Mouse (Mus musculus): ENCODE measurements around the gene Twf1. TPM values are rescaled to one million over a fixed set of nuclear protein-coding genes. Genes with fewer than 3 reads are reported as not detected.

The Twf1 gene
- polyA plus RNA-seq, 1 experiment from 2014 or later: 115 TPM

DNA sequence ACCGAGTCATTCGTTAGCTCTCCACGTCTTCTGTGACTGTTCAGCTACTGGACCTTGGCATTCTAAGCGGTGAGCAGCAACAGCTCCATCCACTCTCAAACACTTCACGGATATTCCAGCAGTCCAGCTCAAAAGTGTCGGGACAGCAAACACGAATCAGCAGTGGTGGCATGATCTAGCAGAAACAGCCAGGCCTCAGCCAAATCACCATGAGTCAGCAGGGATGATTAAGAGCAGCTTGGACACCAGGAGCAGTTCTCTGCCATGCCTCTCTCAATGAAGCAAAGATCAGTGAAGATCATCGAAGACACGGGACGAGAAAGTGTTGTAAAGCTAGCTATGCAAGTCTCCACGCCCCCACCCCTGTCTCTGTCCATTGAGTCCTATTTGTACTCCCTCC lies 26.3 kb upstream of the Twf1 start:
- 94% methylated on average over 11 of the region's 11 CpGs for WGBS
- Histone ChIP-seq H3K9me3 (ENCODE audit: control insufficient read depth, low read length) (no peaks in the 10 kb centered on the region), H3K27me3 (ENCODE audit: control insufficient read depth, insufficient read depth, low read length) (no peaks in the 10 kb centered on the region), H3K27ac (ENCODE audit: low read depth, low read length) (no peak overlapping the region), H3K9ac (ENCODE audit: low read depth, low read length) (no peak overlapping the region), H3K4me3 (ENCODE audit: low read depth, low read length) (no peak overlapping the region), H3K36me3 (ENCODE audit: control insufficient read depth, insufficient read depth, low read length) (no peaks in the 10 kb centered on the region), H3K4me1 (replicated peaks; ENCODE audit: control insufficient read depth, insufficient read depth, low read length) (no peaks in the 10 kb centered on the region), H3K4me2 (replicated peaks; ENCODE audit: low read depth, low read length) (no peak overlapping the region)
- DNase-seq (ENCODE audit: low spot score): no peak
- no peak for ATAC-seq (ENCODE audit: low FRiP score)

DNA sequence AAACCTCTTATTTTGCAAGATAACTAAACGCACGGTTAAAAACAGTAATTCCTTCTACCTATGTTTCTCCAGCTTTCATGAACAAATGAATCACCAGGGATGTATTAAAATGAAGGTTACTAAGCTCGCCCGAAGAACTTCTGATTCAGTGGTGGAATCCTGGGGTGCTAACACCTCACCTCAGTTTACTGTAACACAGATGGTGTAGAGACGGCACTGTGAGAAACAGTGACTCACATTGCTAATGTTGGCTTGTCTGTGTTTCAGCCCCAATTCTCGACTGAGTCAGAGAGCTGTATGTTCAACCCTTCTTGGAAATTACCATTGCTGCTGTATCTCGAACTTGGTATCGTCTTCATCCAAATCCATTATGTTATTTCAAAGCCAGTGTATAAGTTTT lies 18.1 kb upstream of the Twf1 start:
- no peak overlapping the region for H3K9ac ChIP-seq (ENCODE audit: low read depth, low read length)
- no peaks in the 10 kb centered on the region for H3K27me3 ChIP-seq (ENCODE audit: control insufficient read depth, insufficient read depth, low read length)
- no peak for DNase-seq (ENCODE audit: low spot score)
- H3K4me1 ChIP-seq (replicated peaks; ENCODE audit: control insufficient read depth, insufficient read depth, low read length): no peaks in the 10 kb centered on the region
- no peak for ATAC-seq (ENCODE audit: low FRiP score)
- WGBS: 92% methylated on average over 8 of the region's 8 CpGs
- H3K4me2 ChIP-seq (replicated peaks; ENCODE audit: low read depth, low read length): no peak overlapping the region
- no peak overlapping the region for H3K4me3 ChIP-seq (ENCODE audit: low read depth, low read length)
- H3K36me3 ChIP-seq (ENCODE audit: control insufficient read depth, insufficient read depth, low read length): no peaks in the 10 kb centered on the region
- no peaks in the 10 kb centered on the region for H3K9me3 ChIP-seq (ENCODE audit: control insufficient read depth, low read length)
- H3K27ac ChIP-seq (ENCODE audit: low read depth, low read length): no peak overlapping the region

DNA sequence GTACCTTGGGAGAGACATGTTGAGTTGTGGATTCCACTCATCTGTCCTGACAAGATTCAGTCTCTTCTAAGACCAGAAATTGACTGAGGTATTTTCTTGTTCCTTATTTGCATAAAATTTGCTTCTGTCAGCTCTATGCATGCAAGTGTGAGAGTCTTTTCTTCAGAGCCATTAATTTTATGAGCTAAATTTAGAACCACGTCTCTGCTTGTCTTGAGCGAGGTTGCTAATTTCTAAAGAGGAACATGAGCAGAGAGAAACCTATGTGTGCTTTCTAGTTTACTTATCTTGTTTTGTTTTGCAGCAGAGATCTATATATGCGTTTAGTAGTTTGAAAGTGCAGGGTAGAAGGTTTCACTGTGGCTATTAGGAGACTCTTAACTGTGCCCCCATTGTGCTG lies 12.8 kb upstream of the Twf1 start:
- ATAC-seq (ENCODE audit: low FRiP score) (no peak), DNase-seq (ENCODE audit: low spot score) (no peak)
- WGBS: 85% methylated on average over 3 of the region's 3 CpGs
- no peak overlapping the region for H3K4me3 ChIP-seq (ENCODE audit: low read depth, low read length)
- H3K27me3 ChIP-seq (ENCODE audit: control insufficient read depth, insufficient read depth, low read length): no peaks in the 10 kb centered on the region
- H3K9me3 ChIP-seq (ENCODE audit: control insufficient read depth, low read length): no peaks in the 10 kb centered on the region
- H3K27ac ChIP-seq (ENCODE audit: low read depth, low read length): no peak overlapping the region
- H3K36me3 ChIP-seq (ENCODE audit: control insufficient read depth, insufficient read depth, low read length): no peaks in the 10 kb centered on the region
- no peak overlapping the region for H3K9ac ChIP-seq (ENCODE audit: low read depth, low read length)
- H3K4me1 ChIP-seq (replicated peaks; ENCODE audit: control insufficient read depth, insufficient read depth, low read length): no peaks in the 10 kb centered on the region
- H3K4me2 ChIP-seq (replicated peaks; ENCODE audit: low read depth, low read length): no peak overlapping the region

DNA sequence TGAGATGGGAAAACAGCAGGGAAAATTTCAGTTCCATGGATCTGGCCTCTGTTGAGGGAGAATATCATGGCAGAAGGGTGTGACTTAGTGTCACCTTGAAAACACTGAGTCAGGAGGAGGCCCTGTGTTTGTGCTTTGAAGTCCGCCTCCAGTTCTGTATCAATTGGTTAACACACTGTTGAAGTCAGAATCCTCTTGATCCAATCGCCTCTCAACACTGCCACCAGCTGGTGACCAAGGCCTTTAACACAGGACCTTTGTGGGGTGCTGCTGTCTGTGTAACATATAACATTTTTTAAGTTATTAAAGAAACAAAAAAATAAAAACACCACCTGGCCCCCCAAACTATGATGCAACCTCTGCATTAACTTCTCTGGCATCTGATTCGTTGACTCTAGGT lies 11.7 kb upstream of the Twf1 start:
- H3K4me2 ChIP-seq (replicated peaks; ENCODE audit: low read depth, low read length): no peak overlapping the region
- no peak overlapping the region for H3K27ac ChIP-seq (ENCODE audit: low read depth, low read length)
- H3K27me3 ChIP-seq (ENCODE audit: control insufficient read depth, insufficient read depth, low read length): no peaks in the 10 kb centered on the region
- ATAC-seq (ENCODE audit: low FRiP score) (no peak), DNase-seq (ENCODE audit: low spot score) (peak; percentile 43)
- H3K4me1 ChIP-seq (replicated peaks; ENCODE audit: control insufficient read depth, insufficient read depth, low read length): no peaks in the 10 kb centered on the region
- WGBS: 16% methylated on average over 3 of the region's 3 CpGs
- H3K4me3 ChIP-seq (ENCODE audit: low read depth, low read length): no peak overlapping the region
- no peaks in the 10 kb centered on the region for H3K9me3 ChIP-seq (ENCODE audit: control insufficient read depth, low read length)
- H3K36me3 ChIP-seq (ENCODE audit: control insufficient read depth, insufficient read depth, low read length): no peaks in the 10 kb centered on the region
- H3K9ac ChIP-seq (ENCODE audit: low read depth, low read length): no peak overlapping the region

DNA sequence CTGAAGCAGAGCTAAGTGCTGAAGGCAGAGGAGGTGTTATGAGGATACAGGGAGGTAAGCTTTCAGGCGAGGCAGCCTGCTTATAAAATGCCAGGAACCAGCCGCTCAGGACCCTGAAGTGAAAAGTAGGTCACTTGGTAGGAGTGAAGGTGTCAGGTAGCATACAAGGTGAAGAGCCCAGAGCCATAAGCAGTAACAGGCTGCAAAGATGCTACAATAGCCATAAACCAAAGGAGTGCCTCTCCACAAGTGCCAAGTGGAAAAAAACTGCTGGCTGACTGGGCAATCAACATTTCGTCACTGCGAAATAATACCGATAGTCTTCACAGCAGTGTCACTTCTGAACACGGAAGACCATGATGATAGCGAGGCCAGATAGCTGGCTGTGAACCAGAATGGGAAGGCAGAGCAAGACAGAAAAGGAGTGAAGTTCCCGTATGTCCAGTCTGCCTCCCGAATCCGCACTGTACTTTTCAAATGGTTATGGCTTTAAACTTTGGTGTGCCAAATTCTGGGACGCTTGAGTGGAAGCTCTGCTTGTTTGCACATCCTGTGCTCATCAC lies 10.5 kb upstream of the Twf1 start:
- H3K36me3 ChIP-seq (ENCODE audit: control insufficient read depth, insufficient read depth, low read length): no peaks in the 10 kb centered on the region
- ATAC-seq (ENCODE audit: low FRiP score) (no peak), DNase-seq (ENCODE audit: low spot score) (no peak)
- H3K27me3 ChIP-seq (ENCODE audit: control insufficient read depth, insufficient read depth, low read length): no peaks in the 10 kb centered on the region
- H3K4me3 ChIP-seq (ENCODE audit: low read depth, low read length): no peak overlapping the region
- no peaks in the 10 kb centered on the region for H3K9me3 ChIP-seq (ENCODE audit: control insufficient read depth, low read length)
- no peaks in the 10 kb centered on the region for H3K4me1 ChIP-seq (replicated peaks; ENCODE audit: control insufficient read depth, insufficient read depth, low read length)
- H3K4me2 ChIP-seq (replicated peaks; ENCODE audit: low read depth, low read length): no peak overlapping the region
- 81% methylated on average over 11 of the region's 11 CpGs for WGBS
- H3K9ac ChIP-seq (ENCODE audit: low read depth, low read length): no peak overlapping the region
- no peak overlapping the region for H3K27ac ChIP-seq (ENCODE audit: low read depth, low read length)

DNA sequence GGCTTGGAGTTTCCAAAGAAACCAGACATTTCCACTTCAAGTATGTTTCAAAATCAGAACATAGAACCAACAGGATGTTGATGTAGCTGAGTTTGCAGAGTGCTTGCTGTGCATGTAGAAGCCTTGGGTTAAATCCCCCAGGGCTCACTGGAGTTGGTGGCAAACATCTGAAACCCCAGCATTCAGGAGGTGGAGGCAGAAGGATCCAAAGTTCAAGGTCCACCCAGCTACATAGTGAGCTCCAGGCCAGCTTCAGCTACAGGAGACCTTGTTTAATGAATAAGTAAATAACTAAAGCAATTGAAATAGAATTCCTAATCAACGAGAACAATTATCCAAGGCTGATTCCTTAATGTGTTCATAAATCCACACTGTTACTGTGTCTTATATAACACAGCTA lies 3.9 kb upstream of the Twf1 start:
- H3K4me2 ChIP-seq (replicated peaks; ENCODE audit: low read depth, low read length): no peak overlapping the region
- no peak overlapping the region for H3K9ac ChIP-seq (ENCODE audit: low read depth, low read length)
- H3K36me3 ChIP-seq (ENCODE audit: control insufficient read depth, insufficient read depth, low read length): no peaks in the 10 kb centered on the region
- no peaks in the 10 kb centered on the region for H3K27me3 ChIP-seq (ENCODE audit: control insufficient read depth, insufficient read depth, low read length)
- DNase-seq (ENCODE audit: low spot score) (no peak), ATAC-seq (ENCODE audit: low FRiP score) (no peak)
- H3K4me1 ChIP-seq (replicated peaks; ENCODE audit: control insufficient read depth, insufficient read depth, low read length): no peaks in the 10 kb centered on the region
- WGBS: 78% methylated on average over 1 of the region's 1 CpGs
- no peak overlapping the region for H3K4me3 ChIP-seq (ENCODE audit: low read depth, low read length)
- no peaks in the 10 kb centered on the region for H3K9me3 ChIP-seq (ENCODE audit: control insufficient read depth, low read length)
- no peak overlapping the region for H3K27ac ChIP-seq (ENCODE audit: low read depth, low read length)

DNA sequence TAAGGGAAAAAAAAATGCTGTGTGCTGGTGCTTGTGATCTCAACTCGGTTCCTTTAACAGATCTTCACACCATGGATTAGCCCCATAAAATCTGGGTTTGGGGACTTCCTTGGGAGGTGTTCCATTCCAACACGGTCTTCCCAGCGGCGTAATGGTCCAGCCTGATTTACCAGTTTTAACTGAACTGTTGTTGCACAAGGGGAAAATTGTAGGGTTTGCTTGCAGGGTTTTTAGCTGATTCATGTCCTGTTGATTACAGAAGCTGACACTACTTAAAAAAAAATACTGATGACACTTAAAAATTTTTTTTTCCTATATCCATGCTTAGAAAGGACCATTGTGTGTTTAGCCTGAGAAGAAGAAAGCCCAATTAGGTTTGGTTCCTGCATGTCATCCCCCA lies 1.7 kb upstream of the Twf1 start:
- WGBS: 84% methylated on average over 4 of the region's 4 CpGs
- DNase-seq (ENCODE audit: low spot score) (no peak), ATAC-seq (ENCODE audit: low FRiP score) (no peak)
- Histone ChIP-seq H3K4me2 (replicated peaks; ENCODE audit: low read depth, low read length) (no peak overlapping the region), H3K27ac (ENCODE audit: low read depth, low read length) (no peak overlapping the region), H3K9me3 (ENCODE audit: control insufficient read depth, low read length) (no peaks in the 10 kb centered on the region), H3K36me3 (ENCODE audit: control insufficient read depth, insufficient read depth, low read length) (no peaks in the 10 kb centered on the region), H3K4me3 (ENCODE audit: low read depth, low read length) (no peak overlapping the region), H3K9ac (ENCODE audit: low read depth, low read length) (no peak overlapping the region), H3K4me1 (replicated peaks; ENCODE audit: control insufficient read depth, insufficient read depth, low read length) (no peaks in the 10 kb centered on the region), H3K27me3 (ENCODE audit: control insufficient read depth, insufficient read depth, low read length) (no peaks in the 10 kb centered on the region)

DNA sequence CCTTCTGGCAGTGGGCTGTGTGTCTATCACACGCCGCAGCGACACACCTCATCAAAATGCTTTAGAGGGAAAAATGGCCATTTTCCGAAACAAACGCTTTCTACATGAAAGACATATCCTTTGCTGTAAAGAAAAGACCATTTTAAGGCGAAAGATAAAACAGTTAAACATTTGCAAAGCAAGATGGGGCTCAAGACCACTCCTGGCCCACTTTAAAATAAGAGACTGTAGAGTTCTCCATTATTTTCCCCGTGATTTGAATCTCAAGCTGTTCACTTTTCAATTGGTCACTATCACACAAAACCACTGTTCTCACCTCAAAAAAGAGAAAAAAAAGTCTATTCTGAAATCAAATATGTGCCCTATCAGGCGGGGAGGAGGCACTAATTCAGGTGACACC lies 394 bp upstream of the Twf1 start:
- Histone ChIP-seq H3K9ac (ENCODE audit: low read depth, low read length) (no peak overlapping the region), H3K9me3 (ENCODE audit: control insufficient read depth, low read length) (no peaks in the 10 kb centered on the region), H3K27ac (ENCODE audit: low read depth, low read length) (no peak overlapping the region), H3K4me3 (ENCODE audit: low read depth, low read length) (peak overlapping the region; percentile 89), H3K4me1 (replicated peaks; ENCODE audit: control insufficient read depth, insufficient read depth, low read length) (no peaks in the 10 kb centered on the region), H3K4me2 (replicated peaks; ENCODE audit: low read depth, low read length) (peak overlapping the region; percentile 35; the same call in 1 of the 2 replicates), H3K27me3 (ENCODE audit: control insufficient read depth, insufficient read depth, low read length) (no peaks in the 10 kb centered on the region), H3K36me3 (ENCODE audit: control insufficient read depth, insufficient read depth, low read length) (no peaks in the 10 kb centered on the region)
- DNase-seq (ENCODE audit: low spot score) (no peak), ATAC-seq (ENCODE audit: low FRiP score) (peak; percentile 42)
- WGBS: 21% methylated on average over 5 of the region's 8 CpGs

DNA sequence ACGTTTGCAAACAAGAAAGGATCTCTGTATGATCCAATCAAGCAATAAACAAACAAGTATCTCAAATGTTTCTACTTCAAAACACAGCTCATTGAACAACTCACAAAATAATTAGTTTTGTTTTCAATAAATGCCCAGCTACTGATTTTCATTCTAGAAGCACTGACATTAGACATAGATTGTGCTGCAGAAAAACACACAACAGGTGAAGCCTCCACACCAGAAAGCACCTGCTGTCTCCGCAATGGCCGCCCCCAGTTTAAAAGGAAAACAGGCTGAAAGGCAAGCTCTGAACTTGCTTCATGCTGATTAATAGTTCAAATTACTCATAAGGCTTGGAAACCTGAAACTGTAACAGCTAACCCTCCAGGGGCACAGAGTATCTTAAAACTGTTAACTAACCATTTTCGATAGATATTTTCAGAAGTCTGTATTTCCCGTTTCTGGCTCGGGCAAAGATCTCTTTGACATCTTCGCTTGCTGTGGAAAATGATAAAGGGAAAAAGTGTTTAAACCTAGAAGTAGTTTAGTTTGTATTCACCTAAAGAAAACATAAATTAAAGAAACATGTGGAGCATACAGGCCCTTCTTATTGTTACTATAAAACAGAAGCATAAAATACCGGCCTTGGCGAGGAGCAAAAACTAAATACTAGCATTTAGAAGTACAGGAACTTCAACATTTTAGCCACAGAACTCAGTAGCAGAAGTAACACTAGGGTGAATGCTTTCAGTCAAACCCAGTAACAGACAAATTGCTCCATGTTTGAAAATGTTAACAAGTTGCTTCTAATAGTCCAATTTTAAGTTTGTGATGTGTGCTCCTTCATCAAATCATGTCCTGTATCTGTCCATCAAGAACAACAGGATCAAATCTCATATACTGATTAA lies 1.6 kb downstream of the Twf1 start:
- H3K4me1 ChIP-seq (replicated peaks; ENCODE audit: control insufficient read depth, insufficient read depth, low read length): no peaks in the 10 kb centered on the region
- H3K27me3 ChIP-seq (ENCODE audit: control insufficient read depth, insufficient read depth, low read length): no peaks in the 10 kb centered on the region
- no peaks in the 10 kb centered on the region for H3K36me3 ChIP-seq (ENCODE audit: control insufficient read depth, insufficient read depth, low read length)
- H3K4me2 ChIP-seq (replicated peaks; ENCODE audit: low read depth, low read length): no peak overlapping the region
- no peak overlapping the region for H3K27ac ChIP-seq (ENCODE audit: low read depth, low read length)
- ATAC-seq (ENCODE audit: low FRiP score) (no peak), DNase-seq (ENCODE audit: low spot score) (no peak)
- H3K4me3 ChIP-seq (ENCODE audit: low read depth, low read length): no peak overlapping the region; the same call in 1 of the 2 replicates
- WGBS: 88% methylated on average over 9 of the region's 9 CpGs
- H3K9ac ChIP-seq (ENCODE audit: low read depth, low read length): no peak overlapping the region
- no peaks in the 10 kb centered on the region for H3K9me3 ChIP-seq (ENCODE audit: control insufficient read depth, low read length)

Data from hindbrain, embryonic 11.5 days (tissue).